Mouse (Mus musculus) fibroblast of lung, adult 2 months (primary cell): ENCODE results near the gene Tmem45b.

Experiments used
- DNase-seq: peaks from one replicate; pipeline ENCODE4 v3.0.0-alpha.2; 2011; ENCODE audit warnings: low read depth

Gene Tmem45b

GRCm38 (mm10) chr9:31463692-31464474 is at the start of gene Tmem45b:
TSS of gene Tmem45b (minus strand) at chr9:31464462.
- no peak for DNase-seq

- DNase-seq, result no peak
Measured at GRCm38 (mm10) chr9:31508189-31508588, 43.9 kb upstream of the Tmem45b start.

- peak; percentile 40 for DNase-seq
Measured at GRCm38 (mm10) chr9:31501221-31501620, 37.0 kb upstream of the Tmem45b start.

DNA sequence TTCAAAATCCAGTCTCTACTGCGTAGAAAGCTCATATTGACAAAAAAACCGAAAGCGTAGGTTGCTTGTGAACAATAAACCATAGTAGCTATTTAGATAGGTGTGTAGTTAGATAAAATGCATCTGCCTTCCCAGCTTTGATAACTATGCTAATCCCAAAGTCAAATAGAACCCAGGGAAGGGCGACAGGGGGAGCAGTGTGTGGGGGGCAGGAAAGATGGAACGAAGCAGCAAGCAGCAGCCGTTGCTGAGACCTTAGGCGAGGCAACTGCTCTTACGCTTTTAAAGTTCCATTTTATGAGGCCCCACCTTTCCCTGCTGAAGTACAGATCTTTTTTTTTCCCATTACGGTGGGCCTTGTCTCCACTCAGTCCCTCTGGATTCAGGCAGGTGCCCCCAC is 1.1 kb downstream of the Tmem45b start:
- no peak for DNase-seq

DNA sequence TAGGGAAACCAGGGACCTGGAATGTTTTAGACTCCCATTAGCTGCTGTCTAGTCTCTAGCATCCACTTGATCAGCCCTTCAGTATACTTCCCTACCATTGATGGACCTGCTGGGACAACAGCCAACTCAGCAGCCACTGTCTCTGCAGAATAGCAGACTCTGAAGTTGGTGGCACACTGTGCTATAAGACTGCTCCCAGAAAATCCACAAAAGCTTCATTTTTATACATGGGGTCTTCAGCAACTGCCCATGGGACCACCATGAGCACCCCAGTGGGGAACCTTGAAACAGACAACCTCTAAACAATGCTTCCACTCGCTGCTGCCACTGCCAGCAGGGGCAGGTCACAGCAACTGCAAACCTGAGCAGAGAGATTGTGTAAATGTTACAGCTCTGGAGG is 9.9 kb downstream of the Tmem45b start:
- no peak for DNase-seq

- no peak for DNase-seq
Measured at GRCm38 (mm10) chr9:31452166-31452565, 12.1 kb downstream of the Tmem45b start.

DNA sequence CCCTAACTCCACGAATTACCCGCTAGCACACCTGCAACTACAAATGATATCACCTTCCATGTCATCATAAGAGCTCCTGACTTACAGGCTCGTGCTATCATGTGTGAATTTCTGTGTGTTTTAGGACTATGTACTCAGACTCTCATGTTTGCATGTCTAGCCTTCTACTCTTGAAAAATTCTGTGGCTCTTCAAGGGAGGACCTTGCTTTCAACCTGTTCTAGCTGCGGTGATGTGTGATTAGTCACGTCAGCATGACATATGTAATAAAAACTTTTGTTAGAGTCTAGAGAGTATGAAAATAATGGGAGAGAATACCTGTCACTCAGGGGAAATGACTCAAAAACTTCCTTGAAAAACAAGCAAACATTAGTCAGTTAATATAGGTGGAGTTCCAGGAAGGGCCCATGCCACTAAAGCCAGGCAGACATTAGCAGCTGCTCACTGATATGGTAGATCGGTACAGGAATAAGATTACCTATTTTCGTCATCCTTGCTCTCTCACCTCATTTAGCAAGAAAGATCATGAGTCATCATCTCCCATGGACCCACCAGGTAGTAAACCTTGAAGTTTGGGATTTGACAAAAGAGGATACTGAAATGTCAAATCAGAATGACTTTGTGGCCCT is 15.0 kb downstream of the Tmem45b start:
- DNase-seq, result no peak

DNA sequence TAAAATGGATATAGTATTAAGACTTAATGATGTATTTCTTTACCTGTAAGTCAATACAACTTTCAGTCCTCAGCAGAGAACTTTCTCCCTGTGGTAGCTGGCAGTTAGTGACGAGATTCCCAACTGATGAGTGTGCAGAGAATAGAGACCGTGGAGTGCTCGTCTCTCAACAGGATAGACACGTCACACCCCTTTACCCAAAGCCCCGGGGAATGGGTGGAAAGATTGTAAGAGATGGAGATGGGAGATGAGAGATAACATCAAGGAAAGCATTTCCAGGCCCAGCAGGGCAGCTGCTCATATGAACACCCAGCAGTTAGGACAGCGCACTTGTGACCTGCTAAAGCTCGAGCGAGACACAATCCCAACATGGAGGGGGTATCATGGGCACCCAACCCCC is 20.0 kb downstream of the Tmem45b start:
- no peak for DNase-seq

GRCm38 (mm10) chr9:31441487-31441886 is 22.8 kb downstream of the Tmem45b start:
- no peak for DNase-seq

DNA sequence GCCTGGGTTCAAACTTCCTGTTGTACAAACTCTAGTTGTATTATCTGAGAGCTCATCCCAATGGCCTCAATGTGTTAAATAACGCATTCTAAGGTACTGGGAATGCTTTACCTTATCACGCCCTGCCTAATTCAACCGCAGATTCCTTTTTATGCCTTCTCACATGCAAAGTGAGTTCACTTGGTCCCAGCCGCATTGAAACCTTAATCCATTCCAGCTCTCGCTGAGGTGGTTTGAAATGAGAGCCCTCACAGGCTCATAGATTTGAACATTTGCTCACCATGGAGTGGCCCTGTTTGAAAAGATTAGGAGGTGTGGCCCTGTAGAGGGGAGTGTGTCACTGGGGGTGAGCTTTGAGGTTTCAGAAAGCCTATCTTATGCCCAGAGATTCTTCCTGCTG is 23.9 kb downstream of the Tmem45b start:
- no peak for DNase-seq

- no peak for DNase-seq
Measured at GRCm38 (mm10) chr9:31439341-31439740, 24.9 kb downstream of the Tmem45b start.

GRCm38 (mm10) chr9:31438834-31439233 is 25.4 kb downstream of the Tmem45b start:
- no peak for DNase-seq

GRCm38 (mm10) chr9:31437861-31438260 is 26.4 kb downstream of the Tmem45b start:
- no peak for DNase-seq

DNA sequence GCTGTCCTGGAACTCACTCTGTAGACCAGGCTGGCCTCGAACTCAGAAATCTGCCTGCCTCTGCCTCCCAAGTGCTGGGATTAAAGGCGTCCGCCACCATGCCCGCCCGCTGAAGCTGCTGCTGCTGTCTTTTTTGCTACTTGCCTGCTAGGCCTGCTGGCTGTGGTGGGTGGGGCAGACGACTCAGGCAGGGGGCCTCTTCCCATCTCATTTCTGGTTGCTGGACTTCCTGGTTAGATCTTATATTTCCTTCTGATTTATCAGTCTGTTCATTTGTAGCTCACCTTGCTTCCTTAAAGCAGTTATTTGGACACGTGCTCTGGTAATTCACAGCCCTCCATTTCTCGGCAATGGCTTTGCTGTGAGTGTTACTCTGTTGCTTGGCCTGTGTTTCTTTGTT is 28.8 kb downstream of the Tmem45b start:
- no peak for DNase-seq

GRCm38 (mm10) chr9:31433431-31433830 is 30.8 kb downstream of the Tmem45b start:
- DNase-seq, result no peak

GRCm38 (mm10) chr9:31432336-31432975 is 31.8 kb downstream of the Tmem45b start:
- DNase-seq, result peak; percentile 15

DNA sequence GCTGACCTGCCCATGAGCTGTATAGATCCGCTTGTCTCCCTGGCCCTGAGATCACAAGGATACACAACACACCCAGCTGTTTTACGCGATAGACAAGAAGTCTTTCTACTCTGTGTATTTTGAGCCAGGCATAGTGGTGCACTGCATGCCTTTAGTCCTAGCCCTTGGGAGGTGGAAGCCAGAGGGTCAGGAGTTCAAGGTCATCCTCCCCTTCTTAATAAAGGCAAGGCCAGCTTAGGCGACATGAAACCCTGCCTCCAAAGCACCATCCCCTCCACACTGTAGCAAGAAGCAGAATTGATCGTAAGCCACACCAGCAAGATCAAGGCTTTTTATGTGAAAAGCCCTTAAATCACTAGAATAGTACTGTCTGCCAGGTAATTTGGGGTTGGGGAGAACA is 32.5 kb downstream of the Tmem45b start:
- no peak for DNase-seq

- no peak for DNase-seq
Measured at GRCm38 (mm10) chr9:31430011-31430410, 34.3 kb downstream of the Tmem45b start.

DNA sequence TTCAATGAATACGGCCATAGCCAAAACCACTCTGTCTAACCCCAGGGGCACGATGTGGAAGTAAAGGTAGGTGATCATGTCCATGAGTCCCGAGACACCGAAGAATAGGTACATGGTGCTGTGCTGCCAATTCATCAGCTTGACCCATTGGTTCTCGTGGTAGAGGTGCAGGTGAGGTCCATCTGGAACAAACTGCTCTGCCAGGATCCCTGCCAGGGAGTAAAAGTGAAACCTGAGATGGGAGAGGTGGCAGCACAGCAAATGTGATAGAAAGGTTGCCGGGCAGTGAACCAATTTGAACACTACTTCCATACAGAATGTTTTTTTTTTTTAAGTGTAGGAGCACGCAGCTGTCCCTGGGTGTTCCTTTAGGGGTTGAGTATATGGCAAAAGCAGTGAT is 35.3 kb downstream of the Tmem45b start:
- no peak for DNase-seq

DNA sequence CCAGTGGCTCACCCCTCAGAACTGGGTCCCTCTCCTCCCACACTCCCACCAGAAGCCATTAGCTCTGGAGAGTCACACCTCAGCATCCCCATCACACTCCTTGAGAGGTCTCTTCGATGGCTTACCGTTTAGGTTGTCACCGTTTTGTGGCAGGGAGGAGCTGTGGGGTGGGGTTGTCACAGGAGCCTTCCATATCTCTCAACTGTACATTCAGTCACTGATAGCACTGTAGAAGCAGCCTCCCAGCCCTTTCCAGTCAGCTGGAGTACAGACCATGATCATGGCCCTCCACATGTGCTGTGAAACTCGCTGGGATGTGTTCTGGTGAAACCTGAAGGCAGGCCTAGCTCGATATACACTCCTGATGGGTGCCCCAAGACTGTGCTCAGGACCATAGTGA is 42.1 kb downstream of the Tmem45b start:
- DNase-seq, result no peak

DNA sequence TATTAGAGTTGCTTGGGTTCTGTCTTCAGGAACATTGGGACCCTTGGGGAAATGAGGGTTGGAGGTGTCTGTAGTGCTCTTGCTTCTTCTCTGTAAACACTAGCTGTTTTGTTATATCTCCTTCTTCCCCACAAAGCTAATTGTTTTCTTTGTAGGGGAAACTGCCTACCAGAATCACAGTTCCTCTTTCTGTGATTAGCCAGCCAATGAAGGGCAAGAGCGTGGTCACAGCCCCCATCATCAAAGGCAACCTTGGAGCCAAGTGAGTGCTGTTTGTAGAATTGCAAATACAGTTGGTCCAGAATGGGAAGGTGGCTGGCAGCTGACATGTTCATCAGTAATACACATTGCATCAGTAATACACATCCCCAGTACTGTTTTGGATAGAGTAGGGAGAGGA is 45.4 kb downstream of the Tmem45b start:
- no peak for DNase-seq

DNA sequence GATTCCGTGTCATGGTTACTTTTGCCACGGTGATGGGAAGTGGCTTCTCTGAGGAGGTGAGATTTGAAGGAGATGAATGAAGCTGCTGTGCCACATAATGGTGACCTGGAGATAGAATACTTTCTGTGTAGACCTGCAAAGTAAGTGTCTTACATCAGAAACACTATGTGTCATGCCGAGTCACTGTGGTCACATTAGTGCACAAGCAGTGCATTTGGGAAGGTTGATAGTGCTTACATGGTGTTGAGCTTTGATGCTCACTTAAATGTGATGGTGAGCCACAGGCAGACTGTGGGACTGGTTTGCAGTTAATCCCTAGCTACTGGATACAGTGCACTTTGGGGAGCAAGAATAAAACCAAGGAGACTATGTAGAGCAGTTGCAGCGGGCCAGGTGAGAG is 52.1 kb downstream of the Tmem45b start:
- no peak for DNase-seq

GRCm38 (mm10) chr9:31405217-31405616 is 59.0 kb downstream of the Tmem45b start:
- no peak for DNase-seq
